Mouse (Mus musculus): Measurements from ENCODE around the gene Gm28047.

The Gm28047 gene

DNA sequence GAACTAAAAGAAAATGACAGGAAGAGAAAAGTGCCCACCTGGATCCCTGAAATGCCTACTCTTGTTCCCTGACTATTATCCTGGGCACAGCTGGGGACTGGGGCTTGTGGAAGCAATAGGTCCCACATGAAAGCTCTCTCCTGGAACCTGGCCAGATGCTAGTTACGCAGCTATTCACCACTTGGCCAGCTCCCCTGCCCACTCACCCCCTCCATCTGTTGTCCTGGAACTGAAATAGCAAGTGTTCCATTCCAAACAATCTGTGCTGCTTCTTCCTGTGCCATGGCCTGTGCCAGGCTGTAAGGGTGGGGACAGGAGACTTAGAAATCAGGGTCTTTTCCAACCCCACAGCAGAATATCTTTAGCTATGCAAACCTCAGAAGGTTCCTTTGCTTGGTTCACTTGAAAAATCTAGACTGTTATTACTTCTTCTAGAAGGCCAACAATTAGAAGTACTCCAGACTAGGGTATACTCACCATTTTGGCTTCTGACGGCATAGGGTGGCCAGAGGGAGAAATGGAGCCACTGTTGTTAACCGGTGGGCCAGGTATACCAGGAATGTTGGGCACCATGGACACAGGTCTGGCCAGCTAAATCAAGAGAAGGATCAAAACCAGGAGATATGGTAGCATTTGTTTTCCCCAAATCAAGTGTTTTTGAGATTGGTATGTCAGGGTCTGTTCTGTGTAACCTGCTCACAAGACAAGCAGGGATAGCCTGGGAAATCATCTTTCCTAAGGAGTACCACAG lies 78.0 kb downstream of the Gm28047 start:
- peak; percentile 95 for DNase-seq

DNA sequence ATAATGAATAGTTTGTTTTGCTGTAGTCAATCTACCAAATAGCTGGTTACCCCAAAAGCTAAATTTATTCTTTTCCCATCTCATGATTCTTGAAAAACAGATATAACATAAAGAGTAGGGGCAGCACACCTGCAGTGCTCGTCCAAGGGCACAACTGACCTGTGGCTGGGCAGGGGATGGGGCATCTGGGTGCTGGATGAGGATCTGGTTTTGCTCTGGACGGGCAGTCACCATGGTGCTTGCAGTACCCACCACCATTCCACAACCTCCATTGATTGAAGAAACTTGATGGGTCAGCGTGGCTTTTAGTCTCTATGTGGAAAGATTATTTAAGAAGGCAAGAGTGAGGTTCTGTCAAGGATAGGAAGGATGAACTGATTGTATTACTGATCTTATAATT lies 78.6 kb downstream of the Gm28047 start:
- DNase-seq, result no peak

DNA sequence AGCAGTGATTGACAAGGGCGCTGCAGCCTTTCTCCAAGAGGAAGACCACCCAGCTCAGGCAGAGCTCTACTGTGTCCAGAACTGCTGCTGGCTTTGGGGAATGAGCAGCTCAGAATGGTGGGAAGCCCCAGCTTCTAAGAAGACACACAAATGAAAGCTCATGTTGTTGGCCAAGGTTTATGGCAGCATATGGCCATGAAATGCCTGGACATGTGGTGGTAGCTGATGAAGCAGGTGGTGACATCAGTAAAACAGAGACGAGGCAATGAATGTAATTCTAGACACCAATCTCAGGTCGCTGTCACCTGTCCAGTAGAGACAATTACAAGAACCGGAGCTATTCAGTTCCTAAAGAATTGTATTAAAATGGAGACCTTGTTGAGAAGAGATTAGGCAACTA lies 80.1 kb downstream of the Gm28047 start:
- no peak for DNase-seq

DNA sequence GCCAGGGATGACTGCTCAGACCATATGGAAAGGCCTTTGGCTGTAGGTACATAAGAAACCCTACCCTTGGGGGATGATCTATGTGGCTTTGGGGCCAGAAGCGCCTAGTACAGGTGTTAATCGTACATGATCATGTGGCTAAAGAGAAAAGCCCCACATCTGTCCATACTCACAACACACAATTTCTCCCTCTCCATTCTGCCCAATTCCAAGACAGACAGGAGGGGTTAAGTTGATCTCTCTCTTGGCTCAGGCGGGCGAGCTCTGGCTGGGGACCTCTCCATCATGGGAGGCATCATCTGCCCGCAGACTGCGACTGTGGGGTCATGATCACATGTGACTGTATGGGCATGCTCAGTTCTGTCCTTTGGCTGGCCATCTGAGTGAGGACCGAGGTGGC lies 90.9 kb downstream of the Gm28047 start:
- DNase-seq, result no peak

DNA sequence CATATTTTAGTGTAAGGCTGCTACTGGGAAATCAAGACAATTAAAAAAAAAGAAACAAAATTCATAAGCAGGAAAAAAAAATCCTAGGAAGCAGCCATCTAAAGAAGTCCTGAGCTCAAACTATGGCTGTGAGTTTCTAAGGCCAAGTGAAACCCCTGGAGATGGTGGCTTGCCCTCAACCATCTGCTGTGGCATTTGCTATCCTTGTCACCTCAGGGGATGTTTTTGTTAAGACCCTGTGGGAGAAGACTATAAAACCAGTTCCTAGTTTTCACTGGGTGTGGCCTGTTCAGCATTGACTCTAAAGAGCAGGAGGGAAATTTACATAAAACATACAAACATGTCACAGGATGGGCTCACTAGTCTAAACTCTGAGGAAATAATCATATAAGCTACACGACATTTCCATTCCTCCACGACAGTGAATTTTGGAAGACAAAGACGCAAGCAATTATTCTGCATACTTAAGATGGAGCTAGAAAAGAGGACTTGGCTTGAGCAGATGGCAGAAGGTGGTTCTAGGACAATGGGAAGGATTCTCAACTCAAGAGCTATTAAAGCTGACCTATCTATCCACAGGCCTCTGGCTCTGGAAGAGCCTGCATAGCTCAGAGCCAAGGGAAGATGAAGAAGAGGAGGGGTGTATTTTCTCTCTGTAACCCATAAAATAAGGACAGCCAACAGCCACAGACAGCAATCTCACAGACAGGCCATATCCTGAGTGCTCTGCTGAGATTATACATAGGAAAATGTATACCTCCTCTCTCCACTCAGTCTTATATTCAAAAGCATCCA lies 92.6 kb downstream of the Gm28047 start:
- DNase-seq, result no peak

DNA sequence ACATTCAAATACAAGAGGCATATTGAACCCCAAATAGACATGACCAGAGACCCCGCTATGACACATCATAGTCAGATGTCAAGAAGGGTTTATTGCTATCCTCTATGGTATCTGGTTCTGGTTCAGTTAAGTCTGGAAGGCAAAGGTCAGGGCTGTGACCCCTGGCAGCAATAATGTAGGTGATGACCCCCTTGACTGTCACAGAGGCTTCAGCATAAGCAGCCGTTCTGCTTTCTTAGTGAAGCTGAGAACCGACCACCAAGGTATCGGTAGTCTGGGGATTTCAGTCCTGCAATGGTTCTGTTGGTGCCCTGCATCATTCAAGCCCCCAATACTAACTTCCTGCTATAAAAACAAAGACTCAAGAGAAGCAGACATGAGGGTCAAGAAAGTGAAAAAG lies 93.3 kb downstream of the Gm28047 start:
- DNase-seq, result no peak

DNA sequence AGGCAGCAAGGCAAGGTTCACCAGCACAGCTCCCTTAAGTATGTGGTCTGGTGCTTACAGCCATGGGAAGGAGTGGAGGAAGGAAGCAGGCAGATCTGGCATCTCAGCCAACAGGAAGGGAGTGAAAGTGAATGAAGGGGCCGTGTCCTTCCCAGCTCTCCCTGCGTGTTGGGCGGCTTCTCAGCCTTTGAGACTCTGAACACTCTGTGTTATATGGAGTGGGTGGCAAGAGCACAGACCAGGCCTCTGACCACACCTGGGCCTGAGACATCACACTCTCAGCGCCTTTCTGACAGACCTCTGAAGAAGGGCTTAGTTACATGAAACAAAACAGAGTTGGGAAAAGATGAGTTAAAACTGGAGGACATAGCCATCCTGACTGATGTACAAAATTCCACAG lies 94.3 kb downstream of the Gm28047 start:
- no peak for DNase-seq

DNA sequence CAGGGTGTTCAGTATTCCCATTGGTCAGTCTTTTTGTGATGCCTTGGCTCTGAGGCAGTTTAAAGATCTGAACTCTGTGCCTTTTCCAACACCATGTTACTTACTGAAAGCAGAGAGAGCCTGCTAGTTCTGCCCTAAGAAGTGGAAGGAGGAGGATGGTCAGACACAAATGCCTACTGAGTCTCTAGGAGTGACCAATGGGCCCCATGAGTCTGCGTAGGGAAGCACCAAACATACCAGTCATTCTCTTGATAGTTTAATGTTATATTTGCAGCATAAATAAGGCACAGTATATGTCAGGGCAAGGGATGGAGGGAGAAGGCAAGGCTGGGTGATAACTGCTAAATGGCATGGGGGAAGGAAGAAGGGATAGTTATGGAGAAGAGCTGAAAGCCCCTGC lies 96.5 kb downstream of the Gm28047 start:
- no peak for DNase-seq

DNA sequence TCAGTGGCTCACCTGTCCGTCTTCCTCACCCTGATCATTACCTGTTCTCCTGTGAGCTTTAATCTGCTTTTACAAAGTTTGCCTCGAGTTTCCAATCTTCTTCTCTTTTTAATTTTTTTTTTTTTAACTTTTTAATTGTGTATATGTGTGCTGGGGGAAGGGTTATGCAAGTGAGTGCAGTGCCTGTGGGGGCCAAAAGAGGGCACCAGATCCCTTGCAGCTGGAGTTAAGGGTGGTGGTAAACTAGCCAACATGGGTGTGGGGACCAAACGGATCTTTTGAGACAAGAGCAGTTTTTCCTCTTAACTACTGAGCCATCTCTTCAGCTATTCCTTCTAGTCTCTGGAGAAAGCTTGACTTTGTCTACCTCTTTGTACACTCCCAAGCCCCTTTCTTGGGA lies 96.9 kb downstream of the Gm28047 start:
- no peak for DNase-seq

DNA sequence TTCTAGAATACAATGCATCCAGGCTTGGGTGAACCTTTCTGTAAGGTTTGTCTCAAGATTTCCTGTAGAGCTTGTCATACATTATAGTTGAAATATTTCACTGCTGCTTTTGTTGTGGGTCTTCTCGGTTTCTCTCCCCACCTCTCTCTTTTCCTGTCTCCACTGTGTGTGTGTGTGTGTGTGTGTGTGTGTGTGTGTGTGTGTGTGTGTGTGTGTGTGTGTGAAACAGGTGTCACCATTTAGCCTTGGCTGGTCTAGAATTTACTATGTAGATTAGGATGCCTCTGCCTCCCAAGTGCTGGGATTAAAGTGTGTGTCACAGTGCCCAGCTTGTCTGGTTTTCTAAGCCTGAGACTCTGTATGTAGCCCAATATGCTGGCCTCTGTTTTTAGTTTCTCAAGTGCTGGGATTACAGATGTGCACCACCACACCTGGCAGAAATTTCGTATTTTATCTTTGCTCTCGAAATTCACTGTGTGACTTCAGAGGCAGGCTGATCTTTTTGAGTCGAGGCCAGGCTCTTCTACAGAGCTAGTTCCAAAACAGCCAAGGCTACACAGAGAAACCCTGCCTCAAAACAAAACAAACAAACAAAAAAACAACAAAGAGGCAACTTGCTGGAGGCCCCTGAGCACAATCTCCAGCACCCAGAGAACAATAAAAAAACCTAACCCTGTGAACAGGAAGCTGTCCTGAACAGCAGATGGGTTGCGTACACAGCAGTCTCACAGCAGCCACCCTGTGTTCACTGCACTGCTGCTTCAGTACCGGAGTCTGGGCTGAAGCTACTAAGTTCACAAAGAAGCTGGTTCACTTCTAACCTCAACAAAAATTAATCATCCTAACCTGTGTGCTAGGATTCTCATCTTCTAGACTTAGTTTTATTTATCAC lies 98.5 kb downstream of the Gm28047 start:
- DNase-seq, result no peak

DNA sequence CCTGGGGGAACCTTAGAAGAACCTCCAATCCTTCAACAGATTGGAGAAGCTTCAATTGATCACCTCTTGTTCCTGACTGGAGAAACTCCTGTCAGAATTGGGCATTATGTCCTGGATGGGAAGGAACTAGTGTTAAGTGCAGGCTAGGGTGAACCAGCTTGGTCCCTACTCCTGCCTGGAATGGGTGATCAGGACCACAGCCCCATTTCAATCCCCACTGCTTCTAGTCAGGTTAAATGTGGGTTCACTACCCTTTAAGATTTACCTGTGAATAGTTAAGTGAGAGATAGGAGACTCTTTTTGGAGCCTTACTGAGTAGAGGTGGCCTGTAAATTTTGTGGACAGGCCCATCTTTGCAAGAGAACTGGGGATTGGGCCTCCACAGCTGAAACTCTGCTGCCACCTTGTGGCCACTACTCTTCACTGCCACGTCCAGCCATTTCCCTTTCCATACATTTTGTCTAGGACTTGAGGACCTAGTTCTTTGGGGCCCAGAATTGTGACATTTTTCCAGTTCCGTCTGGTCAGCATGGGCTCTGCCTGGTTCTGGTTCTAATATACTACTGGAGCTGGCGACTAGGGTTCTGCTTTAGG lies 99.9 kb downstream of the Gm28047 start, which contains the start of gene Npff:
Gene Npff, minus strand, starts transcription at position 51 of the 594 bp plus-strand sequence.
- DNase-seq, result peak; percentile 65

DNA sequence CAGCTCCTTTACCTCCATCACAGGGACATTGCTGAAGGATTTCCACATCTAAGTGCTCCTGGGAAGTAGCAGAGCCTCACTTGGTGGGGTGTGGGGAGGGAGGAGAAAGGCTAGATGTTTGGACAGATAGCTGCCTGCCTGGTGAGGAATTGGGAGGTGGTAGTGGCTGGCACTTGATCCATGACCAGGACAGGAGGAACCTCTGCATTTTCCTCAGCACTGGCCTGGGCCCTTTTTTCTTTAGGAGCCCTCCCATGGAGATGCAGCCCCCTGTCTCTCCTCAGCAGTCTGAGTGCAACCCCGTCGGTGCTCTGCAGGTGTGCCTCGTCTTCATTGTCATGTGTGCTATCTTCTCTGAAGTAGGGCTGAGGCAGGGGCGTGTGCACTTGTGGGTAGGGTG lies 103.4 kb downstream of the Gm28047 start:
- DNase-seq, result no peak

DNA sequence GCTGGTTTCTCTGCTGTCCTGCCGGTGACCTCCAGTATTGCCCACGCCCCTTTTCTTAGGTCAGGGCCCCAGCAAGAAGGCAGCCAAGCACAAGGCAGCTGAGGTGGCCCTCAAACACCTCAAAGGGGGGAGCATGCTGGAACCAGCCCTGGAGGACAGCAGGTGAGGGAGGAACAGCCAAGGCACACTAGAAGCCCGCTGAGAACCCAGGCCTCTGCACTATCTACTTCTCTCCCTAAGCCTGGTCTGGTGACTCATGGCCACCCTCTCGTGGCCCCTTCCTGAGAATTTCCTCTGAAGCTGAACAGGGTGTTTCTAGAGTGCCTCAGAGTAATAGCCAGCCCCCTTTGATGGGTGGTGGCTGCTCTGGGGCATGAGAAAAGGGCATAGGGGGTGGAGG lies 104.5 kb downstream of the Gm28047 start:
- DNase-seq, result no peak

DNA sequence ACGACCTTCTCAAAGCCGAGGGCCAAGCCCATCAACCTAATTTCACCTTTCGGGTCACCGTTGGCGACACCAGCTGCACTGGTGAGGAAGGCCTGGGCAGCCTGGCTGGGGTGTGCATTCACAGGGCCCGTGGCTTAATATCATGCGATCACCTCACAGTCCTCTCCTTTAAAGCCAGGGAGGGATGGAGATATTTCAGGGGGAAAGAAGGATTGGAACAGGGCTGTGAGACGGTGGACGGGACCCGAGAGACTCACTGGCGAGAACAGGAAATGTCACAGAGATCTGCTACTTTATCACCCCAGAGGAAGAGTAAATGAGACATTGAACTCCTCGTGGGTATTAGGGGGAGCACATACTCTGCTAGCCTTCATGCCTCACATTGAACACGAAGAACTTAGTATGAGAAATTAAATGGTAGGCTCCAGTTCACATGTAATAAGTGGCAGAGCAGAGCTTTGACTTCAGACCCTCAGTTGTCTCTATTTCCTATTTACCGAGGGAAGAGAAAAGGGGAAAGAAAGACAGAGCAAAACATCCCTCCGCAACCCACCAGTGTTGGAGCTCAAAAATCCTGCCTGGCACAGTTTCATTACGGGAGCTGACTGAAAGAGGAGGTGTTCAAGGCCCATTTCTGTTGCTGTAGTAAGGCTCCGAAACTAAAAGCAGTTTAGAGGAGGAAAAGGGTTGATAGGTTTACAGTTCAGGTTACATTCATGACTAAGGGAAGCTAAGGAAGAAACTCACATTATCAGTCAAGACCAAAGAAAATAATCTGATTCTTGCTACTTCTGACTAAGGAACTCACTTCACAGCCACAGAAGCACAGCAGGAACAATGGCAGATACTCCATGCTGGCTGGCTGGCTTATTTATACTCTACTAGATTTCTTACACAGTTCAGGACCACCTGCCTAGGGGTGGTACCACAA lies 105.4 kb downstream of the Gm28047 start:
- DNase-seq, result no peak

DNA sequence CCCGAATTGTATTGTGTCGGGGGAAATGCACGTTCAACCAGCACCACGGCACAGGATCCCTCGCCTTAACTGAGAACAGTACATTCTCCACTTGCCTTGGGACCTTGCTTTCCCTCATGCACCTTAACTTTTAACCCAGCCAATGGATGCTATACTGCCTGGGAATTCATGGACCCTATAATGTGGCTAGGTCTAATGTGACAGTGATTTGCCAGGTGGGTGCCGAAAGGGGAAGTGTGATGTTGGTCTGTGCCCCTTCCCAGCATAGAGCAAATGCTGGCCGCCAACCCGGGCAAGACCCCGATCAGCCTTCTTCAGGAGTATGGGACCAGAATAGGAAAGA lies 106.0 kb downstream of the Gm28047 start:
- DNase-seq, result no peak

DNA sequence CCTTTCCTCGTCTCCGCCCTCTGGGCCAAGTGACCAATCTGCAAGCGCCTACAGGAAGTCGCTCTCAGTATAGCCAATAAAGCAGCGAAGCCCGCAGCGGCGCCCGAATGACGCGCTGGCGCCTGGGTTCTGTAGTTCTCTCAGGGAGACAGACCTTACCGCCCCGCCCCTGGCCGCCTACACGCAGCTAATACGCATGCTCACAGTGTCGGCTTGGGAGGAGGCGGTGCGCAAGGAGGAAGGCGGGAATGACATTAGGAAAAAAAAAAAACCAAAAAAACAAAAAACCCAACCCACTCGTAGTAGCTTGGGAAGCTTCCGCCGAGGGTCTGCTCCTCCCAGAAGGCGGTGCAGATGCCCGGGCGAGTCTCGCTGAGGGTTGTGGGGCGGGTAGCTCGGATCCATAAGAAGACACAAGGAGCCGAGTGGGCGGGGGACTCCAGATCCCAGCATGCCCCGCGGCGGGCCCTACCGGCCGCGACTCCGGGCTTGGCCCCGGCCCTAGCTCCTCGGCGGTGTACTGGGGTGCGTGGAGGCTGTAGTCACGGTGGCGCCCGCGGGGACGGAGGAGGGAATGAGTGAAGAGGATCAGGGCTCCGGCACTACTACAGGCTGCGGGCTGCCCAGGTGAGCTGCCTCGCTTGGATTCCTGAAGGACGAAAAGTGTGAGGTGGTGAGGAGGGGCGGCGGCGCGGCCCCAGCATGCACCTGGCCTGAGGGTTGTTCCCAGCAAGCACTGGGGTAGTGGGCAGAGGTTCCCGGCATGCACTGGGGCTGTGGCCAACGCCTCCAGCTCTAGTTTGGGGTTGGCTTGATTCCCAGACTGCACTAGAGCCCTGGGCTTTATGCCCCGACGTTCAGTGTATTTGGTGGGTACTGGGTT lies 106.7 kb downstream of the Gm28047 start, which contains the start of gene Tarbp2:
Gene Tarbp2, plus strand, starts transcription at position 217 of the 883 bp plus-strand sequence.
- peak; percentile 100 for DNase-seq

DNA sequence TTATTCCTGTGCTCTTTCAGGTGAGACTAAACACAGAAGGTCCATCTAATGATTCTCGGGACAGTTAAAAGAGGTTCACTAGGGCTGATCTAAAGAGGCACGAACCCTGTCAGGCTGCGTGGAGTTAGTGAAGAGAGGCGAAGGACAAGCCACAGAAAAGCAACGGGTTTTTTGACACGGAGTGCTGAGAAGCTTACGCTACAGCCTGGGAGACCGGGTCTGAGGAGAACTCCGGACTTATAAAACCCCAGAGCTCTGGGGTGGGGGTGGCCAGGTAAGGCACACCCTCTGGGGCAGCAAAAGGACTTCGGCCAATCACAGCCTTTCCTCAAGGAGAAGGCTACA lies 107.3 kb downstream of the Gm28047 start:
- no peak for DNase-seq

DNA sequence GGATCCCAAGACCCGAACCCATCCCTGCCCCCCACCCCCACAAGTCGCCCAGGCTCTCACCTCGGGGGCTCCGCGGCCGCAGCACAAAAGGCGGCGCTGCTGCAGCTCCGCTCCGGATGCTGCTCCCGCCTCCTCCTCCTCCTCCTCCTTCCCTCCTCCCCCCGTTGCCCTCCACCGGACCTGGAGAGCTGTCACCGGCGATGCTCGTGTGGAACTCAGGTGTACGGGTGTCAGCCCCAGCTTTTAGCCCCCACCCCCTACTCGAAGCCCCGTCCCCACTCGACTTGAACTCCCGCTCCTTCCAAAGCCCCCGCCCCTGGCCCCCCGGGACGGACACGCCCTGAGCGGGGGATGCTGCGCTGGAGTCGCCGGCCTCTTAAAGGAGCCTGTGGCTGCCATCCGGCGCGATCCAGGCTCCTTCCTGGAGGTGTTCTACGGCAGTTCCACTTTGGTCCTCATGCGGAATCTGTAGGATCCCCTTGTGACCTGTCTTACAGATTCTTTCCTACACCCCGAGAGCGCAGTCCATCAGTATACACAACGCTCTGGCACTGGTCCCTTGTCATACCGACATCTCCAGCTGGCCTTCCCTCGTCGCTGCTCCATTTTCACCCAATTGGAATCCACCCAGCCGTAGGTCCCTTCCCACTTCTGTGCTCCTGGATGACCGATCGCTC lies 108.0 kb downstream of the Gm28047 start, which contains the start of gene Map3k12:
Gene Map3k12, minus strand, starts transcription at position 337 of the 677 bp plus-strand sequence.
- peak; percentile 73 for DNase-seq

DNA sequence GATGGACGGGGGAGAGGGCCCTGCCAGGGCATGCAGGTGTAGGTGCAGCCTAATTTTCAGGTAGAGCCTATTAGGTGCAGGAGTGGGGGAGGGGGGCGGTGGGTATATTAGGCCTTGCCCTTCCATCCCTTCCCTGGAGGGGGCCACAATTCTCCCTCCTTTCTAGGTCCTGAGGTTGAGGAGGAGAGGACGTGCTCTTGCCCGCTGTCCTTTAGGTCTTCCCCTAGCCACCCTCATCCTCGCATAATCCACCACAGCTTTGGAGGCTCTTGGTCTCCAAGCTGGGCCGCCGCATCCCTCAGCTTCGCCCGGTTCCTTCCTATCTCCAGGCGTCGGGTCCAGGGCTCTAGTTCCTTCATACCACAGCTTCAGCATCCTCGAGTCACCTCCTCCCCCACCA lies 108.6 kb downstream of the Gm28047 start:
- no peak for DNase-seq

DNA sequence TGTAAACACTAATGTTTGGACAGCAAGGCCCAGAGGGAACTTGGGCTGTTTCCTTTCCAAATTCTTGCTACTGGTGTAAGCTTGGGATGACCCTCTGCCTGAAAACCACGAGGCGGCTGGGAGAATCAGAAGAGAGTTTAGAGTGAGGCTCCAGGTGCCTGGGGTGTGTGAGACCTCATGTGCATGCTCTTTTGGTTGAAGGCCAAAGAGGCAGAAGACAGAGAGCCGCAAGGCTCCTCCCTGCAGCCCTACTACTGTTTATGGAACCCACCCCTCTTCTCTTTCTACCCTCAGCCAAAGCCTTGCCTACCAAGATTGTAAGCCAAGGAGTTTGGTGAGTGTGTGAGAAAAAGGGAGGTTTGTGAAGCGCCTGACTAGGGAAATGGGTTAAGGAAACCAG lies 109.1 kb downstream of the Gm28047 start:
- DNase-seq, result no peak

All from layer of hippocampus, adult 9-11 months (tissue).